In genomic region chr14:46661792-46662545, GRCm38 (mm10) we compare ENCODE assay signal across 12 mouse cellular contexts.
A peak's percentile ranks its signal among the peaks of the same experiment; 100 is the strongest.
DNase-seq lines count a peak whose midpoint lies in the region; ATAC-seq and TF ChIP-seq lines count a peak whose summit lies in the region.
"Had no signal": no experiment of that assay in that cellular context is flagged by ENCODE, and none has a peak within 500 bp of the region (broad histone marks: within the 10 kb centered on the region; RNA-seq: fewer than 3 reads in every experiment).

No protein-coding gene starts in this region.

- H3K36me3 ChIP-seq in kidney, embryonic 14.5 days (ENCODE audit: control insufficient read depth, insufficient read depth, low read length) = no peaks in the 10 kb centered on the region
- H3K36me3 ChIP-seq in kidney, adult 2 months (ENCODE audit: control insufficient read depth, insufficient read depth, low read length) = no peaks in the 10 kb centered on the region
- no peaks in the 10 kb centered on the region for H3K36me3 ChIP-seq in embryonic facial prominence, embryonic 11.5 days (replicated peaks; ENCODE audit: control insufficient read depth, insufficient read depth, low read depth, low read length)
- H3K36me3 ChIP-seq in intestine, embryonic 15.5 days = no peaks in the 10 kb centered on the region
- H3K36me3 ChIP-seq in neural tube, embryonic 11.5 days (ENCODE audit: control insufficient read depth, insufficient read depth, low read length) = no peaks in the 10 kb centered on the region

- no peak overlapping the region for H3K4me2 ChIP-seq in kidney, embryonic 14.5 days (replicated peaks; ENCODE audit: low read depth, low read length)
- no peak overlapping the region for H3K4me2 ChIP-seq in embryonic facial prominence, embryonic 11.5 days (ENCODE audit: low read depth, low read length)
- no peak overlapping the region for H3K4me2 ChIP-seq in intestine, embryonic 15.5 days (replicated peaks)
- no peak overlapping the region for H3K4me2 ChIP-seq in neural tube, embryonic 11.5 days (ENCODE audit: low read depth)

- no peaks in the 10 kb centered on the region for H3K9me3 ChIP-seq in kidney, embryonic 14.5 days (ENCODE audit: control insufficient read depth, low read length)
- no peaks in the 10 kb centered on the region for H3K9me3 ChIP-seq in embryonic facial prominence, embryonic 11.5 days (replicated peaks; ENCODE audit: control insufficient read depth, low read length)
- H3K9me3 ChIP-seq in intestine, embryonic 15.5 days = no peaks in the 10 kb centered on the region
- H3K9me3 ChIP-seq in neural tube, embryonic 11.5 days (ENCODE audit: control insufficient read depth, low read length) = no peaks in the 10 kb centered on the region

- H3K4me1 ChIP-seq in kidney, embryonic 14.5 days (ENCODE audit: control insufficient read depth, insufficient read depth, low read length) = peaks cover 23% of the 10 kb centered on the region
- no peaks in the 10 kb centered on the region for H3K4me1 ChIP-seq in kidney, adult 2 months (ENCODE audit: control insufficient read depth, insufficient read depth, low read length)
- H3K4me1 ChIP-seq in embryonic facial prominence, embryonic 11.5 days (ENCODE audit: control insufficient read depth, insufficient read depth, low read length) = peaks cover 4% of the 10 kb centered on the region
- peaks cover 8% of the 10 kb centered on the region for H3K4me1 ChIP-seq in intestine, embryonic 15.5 days (replicated peaks)
- H3K4me1 ChIP-seq in neural tube, embryonic 11.5 days (ENCODE audit: control insufficient read depth, insufficient read depth, low read length) = peaks cover 14% of the 10 kb centered on the region

- no peak overlapping the region for H3K9ac ChIP-seq in kidney, embryonic 14.5 days (ENCODE audit: low read depth, low read length)
- H3K9ac ChIP-seq in embryonic facial prominence, embryonic 11.5 days (replicated peaks; ENCODE audit: low read length) = no peak overlapping the region
- no peak overlapping the region for H3K9ac ChIP-seq in intestine, embryonic 15.5 days
- H3K9ac ChIP-seq in neural tube, embryonic 11.5 days (ENCODE audit: low read length) = no peak overlapping the region

- H3K4me3 ChIP-seq in kidney, embryonic 14.5 days (ENCODE audit: low read length) = no peak overlapping the region
- H3K4me3 ChIP-seq in kidney, adult 2 months (ENCODE audit: insufficient read depth, low read depth, low read length) = no peak overlapping the region
- no peak overlapping the region for H3K4me3 ChIP-seq in embryonic facial prominence, embryonic 11.5 days (ENCODE audit: low read depth, low read length)
- no peak overlapping the region for H3K4me3 ChIP-seq in intestine, embryonic 15.5 days (replicated peaks)
- H3K4me3 ChIP-seq in neural tube, embryonic 11.5 days (ENCODE audit: low read depth, low read length) = no peak overlapping the region

- no peak for TF ChIP-seq POLR2A in kidney, adult 2 months (IDR thresholded peaks at IDR 0.05; ENCODE audit: low read depth, low read length)

- peak; percentile 73 for ATAC-seq in kidney, embryonic 14.5 days (ENCODE audit: low FRiP score, low TSS enrichment)
- ATAC-seq in embryonic facial prominence, embryonic 11.5 days (replicated peaks; ENCODE audit: insufficient number of reproducible peaks, low FRiP score, low TSS enrichment, low read depth) = peak; percentile 66
- peak; percentile 59 for ATAC-seq in intestine, embryonic 15.5 days
- ATAC-seq in neural tube, embryonic 11.5 days (ENCODE audit: insufficient read depth, low FRiP score, low TSS enrichment) = peak; percentile 77

- peak overlapping the region; percentile 33; the same call in 1 of the 2 replicates for H3K27ac ChIP-seq in kidney, embryonic 14.5 days (ENCODE audit: low read depth, low read length)
- H3K27ac ChIP-seq in kidney, adult 2 months (ENCODE audit: insufficient read depth, low read depth, low read length) = no peak overlapping the region
- H3K27ac ChIP-seq in embryonic facial prominence, embryonic 11.5 days (replicated peaks; ENCODE audit: low read depth, low read length) = no peak overlapping the region
- no peak overlapping the region for H3K27ac ChIP-seq in intestine, embryonic 15.5 days
- H3K27ac ChIP-seq in neural tube, embryonic 11.5 days (ENCODE audit: low read depth, low read length) = 0 out of 2 replicates have a peak overlapping the region, but pooled peaks have one; percentile 7

- no peak for TF ChIP-seq CTCF in kidney, adult 2 months (conservative IDR thresholded peaks at IDR 0.05; ENCODE audit: insufficient read depth, insufficient read length, low read depth, low read length)

- DNase-seq in kidney, adult 2 months = no peak
- DNase-seq in embryonic facial prominence, embryonic 11.5 days (ENCODE audit: low spot score) = peak; percentile 48
- DNase-seq in neural tube, embryonic 11.5 days (ENCODE audit: low spot score) = peak; percentile 56
- DNase-seq in gastrocnemius, postnatal 14 days = no peak
- no peak for DNase-seq in right cerebral cortex, postnatal 25 days
- DNase-seq in frontal cortex, postnatal 14 days (ENCODE audit: low spot score in 2 of 2) = no peak
- DNase-seq: adrenal gland, adult 2 months; kidney, adult 9 months; lung, postnatal 10 days had no signal

- H3K27me3 ChIP-seq in kidney, embryonic 14.5 days (ENCODE audit: control insufficient read depth, insufficient read depth, low read length) = no peaks in the 10 kb centered on the region
- no peaks in the 10 kb centered on the region for H3K27me3 ChIP-seq in kidney, adult 2 months (replicated peaks; ENCODE audit: control insufficient read depth, insufficient read depth, low read length)
- no peaks in the 10 kb centered on the region; the same call in 1 of the 2 replicates for H3K27me3 ChIP-seq in embryonic facial prominence, embryonic 11.5 days (ENCODE audit: control insufficient read depth, insufficient read depth, low read length)
- H3K27me3 ChIP-seq in intestine, embryonic 15.5 days (replicated peaks) = no peaks in the 10 kb centered on the region
- H3K27me3 ChIP-seq in neural tube, embryonic 11.5 days (ENCODE audit: control insufficient read depth, insufficient read depth, low read length) = no peaks in the 10 kb centered on the region
- H3K27me3 ChIP-seq: CH12.LX had no signal

- 4% methylated on average over 9 of the region's 9 CpGs for WGBS in kidney, embryonic 14.5 days
- 40% methylated on average over 9 of the region's 9 CpGs for WGBS in kidney, adult 2 months
- 8% methylated on average over 9 of the region's 9 CpGs for WGBS in embryonic facial prominence, embryonic 11.5 days
- WGBS in intestine, embryonic 15.5 days = 24% methylated on average over 9 of the region's 9 CpGs
- WGBS in neural tube, embryonic 11.5 days = 6% methylated on average over 9 of the region's 9 CpGs

- intact Hi-C loops in gastrocnemius, postnatal 14 days (cut with DNase I; ENCODE audit: low total_unique reads) = no loop called here

Comparison
In these comparisons a context has a peak if more than half of its experiments do, and no peak if none do; other contexts are left out.
1. H3K27ac ChIP-seq: peak in kidney, embryonic 14.5 days (single experiment) and neural tube, embryonic 11.5 days (single experiment); none in kidney, adult 2 months (single experiment), embryonic facial prominence, embryonic 11.5 days (single experiment) and intestine, embryonic 15.5 days (single experiment).
2. DNase-seq: peak in embryonic facial prominence, embryonic 11.5 days (single experiment) and neural tube, embryonic 11.5 days (single experiment); none in kidney, adult 2 months (single experiment), gastrocnemius, postnatal 14 days (single experiment), right cerebral cortex, postnatal 25 days (single experiment) and frontal cortex, postnatal 14 days (0 of 2).
3. Peak in every context shown above with its lines, with median percentiles within 50 percentile points of each other: ATAC-seq.